Mouse (Mus musculus) embryonic facial prominence, embryonic 12.5 days (tissue): ENCODE results near the gene Rpl10. TPM values are rescaled to one million over a fixed set of nuclear protein-coding genes. Genes with fewer than 3 reads are reported as not detected.

Experiments
- ATAC-seq: fragments of 200-750 bp; cut with Nextera tagmentation; 2 replicates; pipeline ENCODE4 v1.8.0; 2017; ENCODE audit not compliant: insufficient number of reproducible peaks, insufficient read depth, low FRiP score, low TSS enrichment
- H3K27ac ChIP-seq: fragments of 300-500 bp; sonication (generic); 2 replicates; pipeline ENCODE4 v1.5.1; 2016; ENCODE audit warnings: mild to moderate bottlenecking
- H3K27me3 ChIP-seq: fragments of 300-500 bp; sonication (generic); 2 replicates; pipeline ENCODE4 v1.6.1; 2016; ENCODE audit warnings: mild to moderate bottlenecking, moderate library complexity
- H3K36me3 ChIP-seq: fragments of 300-500 bp; sonication (generic); 2 replicates; pipeline ENCODE4 v1.6.1; 2016; ENCODE audit warnings: mild to moderate bottlenecking
- H3K4me1 ChIP-seq: fragments of 300-500 bp; sonication (generic); 2 replicates; pipeline ENCODE4 v1.6.1; 2016
- H3K4me2 ChIP-seq: fragments of 300-500 bp; sonication (generic); replicated peaks from 2 replicates; pipeline ENCODE4 v1.6.1; 2016; ENCODE audit warnings: mild to moderate bottlenecking, moderate library complexity
- H3K4me3 ChIP-seq: fragments of 300-500 bp; sonication (generic); 2 replicates; pipeline ENCODE4 v1.5.1; 2016; ENCODE audit warnings: mild to moderate bottlenecking
- H3K9ac ChIP-seq: fragments of 300-500 bp; sonication (generic); 2 replicates; pipeline ENCODE4 v1.6.1; 2016; ENCODE audit warnings: mild to moderate bottlenecking, moderate library complexity
- H3K9me3 ChIP-seq: fragments of 300-500 bp; sonication (generic); 2 replicates; pipeline ENCODE4 v1.6.1; 2016; ENCODE audit warnings: mild to moderate bottlenecking, moderate library complexity
- WGBS: fragments of 180-500 bp; shearing (Covaris S2); methylation state at CpG from one replicate; pipeline ENCODE4 v1.1.7; 2016; 5-methylcytosine and 5-hydroxymethylcytosine counted together
- polyA plus RNA-seq: library from polyadenylated mRNA; unstranded; fragments of >200 nt; fragmentation: Nextera tagmentation; extraction: Ambion mirVana; gene quantifications from 2 replicates; pipeline ENCODE4 v1.2.1, GENCODE M21; 2016

Rpl10 gene
- polyA plus RNA-seq, 1 experiment from 2014 or later = 745 TPM

DNA sequence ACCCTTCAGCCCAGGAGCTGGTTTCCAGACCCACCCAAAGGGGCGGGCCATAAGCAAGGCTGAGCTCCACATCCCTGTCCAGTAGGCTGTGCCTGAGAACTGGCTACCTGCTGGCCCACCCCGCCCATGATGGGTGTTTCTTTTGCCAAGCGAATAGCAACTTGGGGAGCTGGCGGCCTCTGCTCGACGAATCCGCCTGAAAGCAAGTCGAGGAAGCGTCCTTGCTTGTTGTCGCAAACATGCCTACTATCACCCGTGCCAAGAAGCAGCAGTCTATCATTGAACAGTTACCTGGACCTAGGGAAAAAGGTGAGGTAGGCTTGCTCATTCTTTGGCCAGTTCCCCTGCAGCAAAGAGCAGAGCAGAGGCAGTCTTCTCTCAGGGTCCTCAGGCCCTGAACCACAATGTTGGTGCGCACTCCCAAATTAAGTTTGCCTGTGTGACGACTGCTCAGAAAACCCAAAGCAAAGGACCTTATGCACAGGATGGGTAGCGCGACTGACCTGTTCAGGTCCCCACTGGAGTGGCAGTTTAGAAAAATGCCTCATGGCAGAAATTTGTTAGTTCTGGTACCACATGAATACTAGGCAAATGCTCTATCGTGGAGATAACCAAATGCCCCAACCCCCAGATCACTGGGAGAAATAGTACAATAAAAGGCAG lies 11.3 kb downstream of the Rpl10 start, which contains the start of the genes Taz and Dnase1l1:
Taz (plus strand) TSS at position 181 of the 663 bp plus-strand sequence.
Dnase1l1 (minus strand) TSS at position 606 of the 663 bp plus-strand sequence.
- peak within 1 kb of the TSS; percentile 66 for H3K4me2 ChIP-seq
- peak within 1 kb of the TSS; percentile 58 for H3K4me3 ChIP-seq
- 25% methylated on average over 16 of the region's 16 CpGs for WGBS
- H3K9me3 ChIP-seq = no peaks in the 10 kb centered on the region
- ATAC-seq = peak; percentile 94
- no peaks in the 10 kb centered on the region for H3K36me3 ChIP-seq
- H3K9ac ChIP-seq = peak within 1 kb of the TSS; percentile 67
- no peaks in the 10 kb centered on the region for H3K4me1 ChIP-seq
- H3K27me3 ChIP-seq = no peaks in the 10 kb centered on the region
- H3K27ac ChIP-seq = peak within 1 kb of the TSS; percentile 82

DNA sequence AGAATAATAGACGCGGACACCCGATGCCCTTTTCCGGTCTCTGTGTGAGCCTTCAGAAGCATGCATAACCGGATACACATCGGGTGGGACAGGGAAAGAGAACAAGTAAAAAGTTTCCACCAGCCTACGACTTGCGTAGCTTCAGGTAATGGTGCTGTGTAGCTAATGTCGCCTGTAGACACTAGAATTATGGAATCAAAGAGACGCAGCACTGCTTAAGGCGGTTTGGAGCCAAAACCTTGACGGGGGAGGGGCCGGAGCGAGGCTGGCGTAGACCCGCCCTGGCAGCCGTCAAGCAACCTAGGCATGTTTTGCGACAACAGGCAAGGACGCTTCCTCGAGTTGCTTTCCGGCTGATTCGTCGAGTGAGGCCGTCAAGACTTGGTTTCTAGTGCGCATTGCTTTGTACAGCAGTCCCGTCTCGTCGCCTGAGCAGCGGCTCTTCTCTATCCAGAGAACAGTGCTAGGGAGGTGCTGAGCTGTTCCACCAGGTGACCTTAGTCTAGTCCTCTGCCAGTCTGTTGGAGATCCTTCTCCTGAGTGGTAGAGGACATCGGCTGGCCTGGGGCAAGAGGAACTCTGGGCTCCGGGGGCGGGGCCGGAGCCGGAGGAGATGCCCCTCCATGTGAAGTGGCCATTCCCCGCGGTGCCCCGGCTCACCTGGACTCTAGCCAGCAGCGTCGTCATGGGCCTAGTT lies 11.9 kb downstream of the Rpl10 start:
- Histone ChIP-seq H3K9me3 (no peaks in the 10 kb centered on the region), H3K36me3 (no peaks in the 10 kb centered on the region), H3K4me2 (peak overlapping the region; percentile 66), H3K9ac (peak overlapping the region; percentile 67), H3K27me3 (no peaks in the 10 kb centered on the region), H3K4me3 (peak overlapping the region; percentile 58), H3K4me1 (no peaks in the 10 kb centered on the region), H3K27ac (peak overlapping the region; percentile 82)
- peak; percentile 61; the same call in 1 of the 2 replicates for ATAC-seq
- 19% methylated on average over 39 of the region's 39 CpGs for WGBS

DNA sequence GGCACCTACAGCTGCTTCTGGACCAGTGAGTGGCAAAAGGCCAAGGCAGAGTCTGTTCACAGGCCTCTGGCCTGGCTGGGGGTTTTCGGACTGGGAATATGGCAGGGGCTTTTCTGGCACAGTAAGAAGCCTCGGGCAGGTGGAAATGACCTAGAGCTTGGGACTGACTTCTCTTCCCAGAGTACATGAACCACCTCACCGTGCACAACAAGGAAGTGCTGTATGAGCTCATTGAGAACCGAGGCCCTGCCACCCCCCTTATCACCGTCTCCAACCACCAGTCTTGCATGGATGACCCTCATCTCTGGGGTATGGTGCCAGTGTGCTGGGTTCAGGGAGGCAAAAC lies 12.5 kb downstream of the Rpl10 start:
- no peaks in the 10 kb centered on the region for H3K4me1 ChIP-seq
- peak overlapping the region; percentile 82; the same call in 1 of the 2 replicates for H3K27ac ChIP-seq
- H3K9me3 ChIP-seq = no peaks in the 10 kb centered on the region
- peak overlapping the region; percentile 66 for H3K4me2 ChIP-seq
- no peaks in the 10 kb centered on the region for H3K36me3 ChIP-seq
- WGBS = 30% methylated on average over 5 of the region's 5 CpGs
- H3K4me3 ChIP-seq = peak overlapping the region; percentile 58
- no peaks in the 10 kb centered on the region for H3K27me3 ChIP-seq
- peak overlapping the region; percentile 67 for H3K9ac ChIP-seq
- ATAC-seq = no peak

DNA sequence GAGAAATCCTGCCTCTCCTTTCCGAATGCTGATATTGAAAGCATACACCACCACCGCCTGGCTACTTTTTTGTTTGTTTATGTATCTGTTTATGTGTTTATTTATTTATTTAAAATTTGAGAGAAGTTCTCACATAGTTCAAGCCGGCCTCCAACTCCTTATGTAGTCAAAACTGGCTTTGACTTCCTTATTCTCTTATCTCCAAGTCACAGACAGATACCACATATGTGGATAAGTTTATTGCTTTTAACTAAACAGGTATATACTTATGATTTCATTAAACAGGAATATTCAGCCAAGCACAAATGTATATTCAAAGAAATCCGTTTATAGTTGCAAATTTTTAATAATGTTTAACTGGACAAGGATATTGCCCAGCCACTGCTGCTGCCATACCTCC lies 22.8 kb downstream of the Rpl10 start:
- Histone ChIP-seq H3K4me2 (no peak overlapping the region), H3K9ac (no peak overlapping the region), H3K4me1 (no peaks in the 10 kb centered on the region), H3K4me3 (no peak overlapping the region), H3K9me3 (no peaks in the 10 kb centered on the region), H3K27ac (no peak overlapping the region), H3K27me3 (no peaks in the 10 kb centered on the region), H3K36me3 (0 out of 2 replicates have a peak, but pooled peaks cover 15% of the 10 kb centered on the region)
- ATAC-seq = no peak
- WGBS = 82% methylated on average over 4 of the region's 4 CpGs

DNA sequence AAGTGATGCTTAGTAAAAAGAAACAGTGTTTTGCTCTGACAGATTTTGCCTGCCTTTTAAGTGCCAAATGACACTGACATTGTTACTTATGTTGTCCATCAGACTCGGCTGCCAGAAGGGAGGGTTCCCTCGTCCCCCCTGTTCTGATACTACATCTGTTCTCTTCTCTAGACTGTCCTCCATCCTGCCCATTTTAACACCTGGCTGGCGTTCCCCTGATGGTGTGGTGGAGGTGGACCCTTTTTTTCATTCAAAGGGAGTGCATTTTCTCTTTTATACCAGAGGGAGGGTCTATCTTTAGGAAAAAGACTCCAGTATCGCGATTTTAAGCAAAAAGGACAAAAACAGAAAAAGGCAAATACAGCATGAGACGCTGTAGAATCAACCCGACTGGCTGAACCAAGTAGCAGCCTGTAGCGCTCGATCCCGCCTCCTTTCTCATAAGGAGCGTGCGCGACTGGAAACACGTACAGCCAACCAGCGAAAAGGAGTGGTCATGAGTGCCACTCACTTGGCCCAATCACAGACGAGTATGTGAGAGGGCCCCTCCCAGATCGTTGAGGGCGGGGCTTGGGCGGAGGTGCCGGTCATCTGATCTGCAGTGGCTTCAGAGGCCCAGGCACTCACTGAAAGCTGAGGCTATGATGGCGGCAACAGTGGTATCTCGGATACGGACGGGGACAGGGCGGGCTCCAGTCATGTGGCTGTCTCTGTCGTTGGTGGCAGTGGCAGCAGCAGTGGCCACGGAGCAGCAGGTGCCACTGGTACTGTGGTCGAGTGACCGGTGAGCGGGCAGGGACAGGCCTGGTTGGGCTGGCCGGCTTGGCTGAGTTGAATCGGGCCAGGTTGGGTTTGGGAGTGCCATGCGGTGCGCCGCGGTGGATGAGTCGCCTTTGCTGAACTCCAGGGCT lies 26.2 kb downstream of the Rpl10 start, which contains the start of gene Atp6ap1:
Atp6ap1 (plus strand) TSS at position 560 of the 911 bp plus-strand sequence.
- 21% methylated on average over 37 of the region's 37 CpGs for WGBS
- peak within 1 kb of the TSS; percentile 74 for H3K9ac ChIP-seq
- H3K4me1 ChIP-seq = no peaks in the 10 kb centered on the region
- H3K36me3 ChIP-seq = peaks cover 11% of the 10 kb centered on the region
- peak within 1 kb of the TSS; percentile 41; the same call in 1 of the 2 replicates for H3K27ac ChIP-seq
- H3K9me3 ChIP-seq = no peaks in the 10 kb centered on the region
- no peaks in the 10 kb centered on the region for H3K27me3 ChIP-seq
- peak; percentile 99 for ATAC-seq
- peak within 1 kb of the TSS; percentile 63 for H3K4me3 ChIP-seq
- peak within 1 kb of the TSS; percentile 62 for H3K4me2 ChIP-seq

DNA sequence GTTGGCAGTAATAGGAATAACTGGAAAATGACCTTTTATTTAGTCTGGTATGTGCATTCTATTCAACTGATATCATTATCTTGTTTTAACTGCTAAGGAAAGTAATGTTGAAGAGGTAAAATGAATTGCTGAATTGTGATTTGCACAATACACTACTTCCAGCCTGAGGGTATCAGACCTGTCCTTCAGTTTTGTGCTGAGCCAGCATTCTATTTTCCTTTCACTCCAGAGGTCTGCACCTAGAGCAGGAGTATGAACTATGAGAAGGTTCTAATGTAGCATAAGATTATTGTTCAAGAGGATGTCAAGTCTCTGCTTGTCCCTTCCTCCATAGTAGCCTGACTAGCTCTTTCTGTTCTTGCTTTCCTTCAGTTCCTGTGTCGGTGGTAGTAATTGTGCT lies 27.7 kb downstream of the Rpl10 start:
- Histone ChIP-seq H3K4me2 (no peak overlapping the region), H3K27ac (no peak overlapping the region)
- no peak for ATAC-seq

DNA sequence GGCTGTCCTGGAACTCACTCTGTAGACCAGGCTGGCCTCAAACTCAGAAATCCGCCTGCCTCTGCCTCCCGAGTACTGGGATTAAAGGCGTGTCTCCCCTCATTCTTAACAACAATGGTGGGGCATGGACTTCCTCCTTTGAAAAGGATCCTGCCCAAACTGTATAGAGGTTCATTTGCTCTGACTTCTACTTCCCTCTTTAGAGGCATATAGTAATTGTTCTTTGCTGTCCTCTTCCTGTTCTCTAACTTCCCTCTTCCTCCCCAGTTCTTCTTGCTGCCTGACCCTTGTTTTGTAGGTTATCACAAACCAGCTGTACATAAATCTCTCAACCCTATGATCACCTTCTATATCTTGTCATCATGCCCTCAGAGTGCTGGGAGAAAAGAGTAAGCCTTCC lies 29.1 kb downstream of the Rpl10 start:
- H3K36me3 ChIP-seq = peaks cover 23% of the 10 kb centered on the region
- H3K4me3 ChIP-seq = no peak overlapping the region
- H3K27me3 ChIP-seq = no peaks in the 10 kb centered on the region
- 83% methylated on average over 3 of the region's 3 CpGs for WGBS
- H3K4me2 ChIP-seq = no peak overlapping the region
- H3K4me1 ChIP-seq = no peaks in the 10 kb centered on the region
- no peak overlapping the region for H3K9ac ChIP-seq
- no peak overlapping the region for H3K27ac ChIP-seq
- no peaks in the 10 kb centered on the region for H3K9me3 ChIP-seq
- ATAC-seq = no peak

More for the DNA sequence above, 27.7 kb downstream of the Rpl10 start:
- WGBS = 92% methylated on average over 1 of the region's 1 CpGs
- H3K36me3 ChIP-seq = peaks cover 21% of the 10 kb centered on the region
- no peak overlapping the region for H3K9ac ChIP-seq
- H3K9me3 ChIP-seq = no peaks in the 10 kb centered on the region
- no peak overlapping the region for H3K4me3 ChIP-seq
- no peaks in the 10 kb centered on the region for H3K4me1 ChIP-seq
- H3K27me3 ChIP-seq = no peaks in the 10 kb centered on the region

DNA sequence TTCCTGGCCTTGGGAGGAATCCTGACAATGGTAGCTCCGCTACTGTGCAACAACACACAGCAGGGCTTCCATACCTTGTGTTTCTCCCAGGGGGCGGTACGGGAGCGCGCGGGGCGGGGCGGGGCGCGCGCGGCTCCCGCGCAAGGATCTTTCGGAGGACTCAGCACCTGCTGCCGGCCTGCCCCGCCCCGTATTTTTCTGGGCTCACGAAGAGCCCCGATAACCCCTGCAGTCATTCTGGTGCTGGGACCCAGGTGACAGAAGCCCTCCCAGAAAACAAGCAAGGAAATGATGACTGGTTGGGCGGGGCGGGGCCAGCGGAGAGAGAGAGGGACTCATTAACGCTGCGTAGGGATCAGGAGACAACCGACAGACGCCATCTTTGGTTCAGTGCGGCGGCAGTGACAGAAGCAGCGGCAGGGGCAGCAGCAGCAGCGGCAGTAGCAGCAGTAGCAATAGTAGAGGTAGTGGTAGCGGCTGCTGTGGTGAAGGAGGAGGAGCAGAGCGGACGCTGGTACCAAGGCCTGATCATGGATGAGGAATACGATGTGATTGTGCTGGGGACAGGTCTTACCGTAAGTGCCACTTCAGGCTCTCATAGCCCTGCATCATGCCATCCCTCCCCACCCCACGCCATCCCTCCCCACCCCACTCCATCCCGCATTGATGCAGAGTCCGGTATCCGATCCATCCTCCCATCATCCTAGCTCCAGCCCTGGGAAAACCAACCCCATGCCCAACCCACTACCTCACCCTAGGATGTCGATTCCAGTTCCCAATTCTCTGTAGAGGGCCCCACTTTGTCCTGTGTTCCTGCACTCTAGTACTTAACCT lies 34.5 kb downstream of the Rpl10 start, which contains the start of gene Gdi1:
Gdi1 (plus strand) TSS at position 132 of the 834 bp plus-strand sequence.
- ATAC-seq = peak; percentile 73; the same call in 1 of the 2 replicates
- Histone ChIP-seq H3K9me3 (no peaks in the 10 kb centered on the region), H3K36me3 (peaks cover 44% of the 10 kb centered on the region), H3K27me3 (no peaks in the 10 kb centered on the region), H3K4me2 (peak within 1 kb of the TSS; percentile 70), H3K27ac (peak within 1 kb of the TSS; percentile 82), H3K4me1 (no peaks in the 10 kb centered on the region), H3K4me3 (peak within 1 kb of the TSS; percentile 53), H3K9ac (peak within 1 kb of the TSS; percentile 75)
- 10% methylated on average over 37 of the region's 41 CpGs for WGBS

DNA sequence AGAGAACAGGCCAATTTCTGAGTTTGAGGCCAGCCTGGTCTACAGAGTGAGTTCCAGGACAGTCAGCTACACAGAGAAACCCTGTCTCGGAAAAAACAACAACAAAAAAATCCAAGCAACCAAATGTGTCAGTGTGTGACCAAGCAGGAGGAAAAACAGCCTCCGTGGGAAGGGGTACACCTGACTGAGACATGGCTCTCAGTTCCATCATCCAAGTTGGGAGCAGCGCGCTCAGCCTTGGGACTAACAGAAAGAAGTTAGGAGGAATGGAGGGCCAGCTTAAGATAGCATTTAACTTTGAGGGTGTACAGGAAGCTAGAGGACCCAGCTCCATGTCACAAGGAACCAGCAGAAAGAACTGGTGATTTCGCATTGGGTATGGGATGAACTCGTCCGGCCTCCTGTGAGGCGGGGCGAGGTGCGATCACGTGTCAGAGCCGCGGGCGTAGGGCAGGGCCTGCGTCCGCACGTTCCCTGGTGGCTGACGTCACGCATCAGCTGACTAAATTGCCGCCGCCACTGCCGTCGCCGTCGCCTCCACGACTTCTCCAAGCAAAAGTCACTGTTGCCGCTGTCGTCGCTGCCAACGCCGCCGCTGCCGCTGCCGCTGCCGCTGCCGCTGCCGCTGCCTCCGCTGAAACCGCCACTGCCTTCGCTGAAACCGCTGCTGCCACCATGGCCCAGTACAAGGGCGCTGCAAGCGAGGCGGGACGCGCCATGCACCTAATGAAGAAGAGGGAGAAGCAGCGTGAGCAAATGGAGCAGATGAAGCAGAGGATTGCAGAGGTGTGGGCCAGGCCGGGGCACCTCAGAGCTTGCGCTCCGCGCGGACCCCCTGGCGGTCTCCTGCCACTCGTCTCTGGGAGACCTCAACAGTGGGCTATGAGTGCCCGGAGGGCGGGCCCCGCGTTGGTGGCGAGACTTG lies 42.2 kb downstream of the Rpl10 start, which contains the start of gene Fam50a:
Fam50a (plus strand) TSS at position 494 of the 925 bp plus-strand sequence.
- H3K9ac ChIP-seq = peak within 1 kb of the TSS; percentile 74
- peak within 1 kb of the TSS; percentile 80 for H3K27ac ChIP-seq
- WGBS = 20% methylated on average over 59 of the region's 59 CpGs
- H3K36me3 ChIP-seq = peaks cover 20% of the 10 kb centered on the region
- H3K4me3 ChIP-seq = peak within 1 kb of the TSS; percentile 66
- peak; percentile 94 for ATAC-seq
- H3K27me3 ChIP-seq = no peaks in the 10 kb centered on the region
- H3K9me3 ChIP-seq = no peaks in the 10 kb centered on the region
- H3K4me2 ChIP-seq = peak within 1 kb of the TSS; percentile 65
- no peaks in the 10 kb centered on the region for H3K4me1 ChIP-seq
